Mouse (Mus musculus): Measurements from ENCODE around the gene Mut. TPM values are rescaled to one million over a fixed set of nuclear protein-coding genes. Genes with fewer than 3 reads are reported as not detected.

Mut gene
- 41.2 and 41.4 TPM in 2 replicates for polyA plus RNA-seq (2015; fragmentation: Nextera tagmentation; extraction: Ambion mirVana)

DNA sequence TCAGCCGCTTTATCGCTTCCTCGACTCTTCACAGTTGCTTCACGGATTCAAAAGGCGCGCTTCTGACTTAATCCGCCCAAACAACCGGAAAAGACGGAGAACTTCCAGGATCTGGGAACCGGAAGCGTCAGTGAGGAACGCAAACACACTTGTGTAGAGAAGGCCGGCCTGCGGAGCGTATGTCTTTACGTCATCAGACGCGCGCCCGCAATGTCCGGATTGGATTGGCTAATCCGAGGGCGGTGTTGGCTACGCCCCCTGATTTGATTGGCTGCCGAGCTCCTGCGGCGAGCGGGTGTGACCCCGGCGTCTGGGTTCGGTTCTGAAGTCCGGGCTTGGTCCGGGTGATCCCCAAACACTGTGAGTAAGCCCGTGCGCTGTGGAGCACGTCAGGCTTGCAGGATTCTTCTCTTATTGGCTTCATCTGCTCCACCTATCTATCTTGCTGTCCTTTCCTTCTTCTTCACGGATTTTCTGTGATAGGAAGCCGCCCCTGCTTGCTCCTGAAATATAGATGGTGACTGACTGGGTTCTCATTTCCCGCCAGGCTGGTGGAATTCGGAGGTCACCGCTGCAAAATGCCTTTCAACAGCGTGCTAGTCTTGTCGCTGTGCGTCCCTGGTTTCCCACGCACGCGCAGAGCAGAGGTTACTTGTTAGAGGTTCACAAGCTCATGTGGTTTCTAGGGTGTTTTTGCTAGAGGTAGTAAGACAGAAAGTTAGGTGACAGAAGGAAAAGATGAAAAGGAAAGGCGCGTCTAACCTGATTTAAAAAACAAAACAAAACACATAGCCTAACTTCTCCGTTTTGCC is at the start of gene Mut, which contains the start of gene Cenpq:
Mut (plus strand) TSS at position 266 of the 812 bp plus-strand sequence.
Cenpq (minus strand) TSS at position 628 of the 812 bp plus-strand sequence.
- ATAC-seq (ENCODE audit: insufficient read depth, low FRiP score, low read depth), result peak; percentile 100
- WGBS, result under 1% methylated on average over 50 of the region's 50 CpGs
- Histone ChIP-seq H3K4me1 (no peaks in the 10 kb centered on the region), H3K36me3 (peaks cover 3% of the 10 kb centered on the region; the same call in 1 of the 2 replicates), H3K4me3 (replicated peaks) (peak within 1 kb of the TSS; percentile 79), H3K9me3 (no peaks in the 10 kb centered on the region), H3K9ac (peak within 1 kb of the TSS; percentile 58), H3K27me3 (replicated peaks) (no peaks in the 10 kb centered on the region), H3K4me2 (peak within 1 kb of the TSS; percentile 76), H3K27ac (peak within 1 kb of the TSS; percentile 98)

DNA sequence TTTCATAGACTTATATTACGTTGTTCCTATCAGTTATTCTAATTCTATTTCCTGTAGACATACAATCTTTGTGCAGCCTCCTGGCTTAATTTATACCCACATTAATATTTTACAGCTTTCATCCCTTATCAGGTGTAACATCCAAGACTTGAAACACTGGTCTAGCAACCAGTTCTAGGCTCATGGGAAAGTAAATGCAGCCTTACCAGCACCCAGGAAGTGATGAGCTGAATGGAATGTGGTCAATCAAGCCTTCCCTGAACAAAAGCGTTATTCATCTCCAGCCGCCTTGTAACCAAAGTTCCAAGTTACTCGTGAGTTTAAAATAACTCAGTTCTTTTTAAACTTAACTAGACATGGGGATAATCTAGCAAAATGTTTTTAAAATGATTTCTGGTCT is 49.3 kb upstream of the Mut start:
- 65% methylated on average over 4 of the region's 4 CpGs for WGBS
- Histone ChIP-seq H3K27ac (no peak overlapping the region), H3K4me3 (replicated peaks) (no peak overlapping the region), H3K27me3 (replicated peaks) (no peaks in the 10 kb centered on the region), H3K9ac (no peak overlapping the region), H3K36me3 (no peaks in the 10 kb centered on the region), H3K9me3 (no peaks in the 10 kb centered on the region), H3K4me2 (no peak overlapping the region), H3K4me1 (no peaks in the 10 kb centered on the region)
- no peak for ATAC-seq (ENCODE audit: insufficient read depth, low FRiP score, low read depth)

- Histone ChIP-seq H3K9me3 (no peaks in the 10 kb centered on the region), H3K9ac (no peak overlapping the region), H3K27ac (no peak overlapping the region), H3K4me1 (no peaks in the 10 kb centered on the region), H3K4me2 (no peak overlapping the region), H3K36me3 (no peaks in the 10 kb centered on the region), H3K4me3 (replicated peaks) (no peak overlapping the region), H3K27me3 (replicated peaks) (no peaks in the 10 kb centered on the region)
- WGBS, result 76% methylated on average over 4 of the region's 4 CpGs
- no peak for ATAC-seq (ENCODE audit: insufficient read depth, low FRiP score, low read depth)
Measured at GRCm38 (mm10) chr17:40887849-40888536, 46.5 kb upstream of the Mut start.

- H3K4me2 ChIP-seq, result no peak overlapping the region
- H3K9ac ChIP-seq, result no peak overlapping the region
- H3K9me3 ChIP-seq, result no peaks in the 10 kb centered on the region
- H3K27me3 ChIP-seq (replicated peaks), result no peaks in the 10 kb centered on the region
- no peak for ATAC-seq (ENCODE audit: insufficient read depth, low FRiP score, low read depth)
- 54% methylated on average over 1 of the region's 1 CpGs for WGBS
- no peaks in the 10 kb centered on the region for H3K4me1 ChIP-seq
- H3K36me3 ChIP-seq, result no peaks in the 10 kb centered on the region
- no peak overlapping the region for H3K27ac ChIP-seq
- H3K4me3 ChIP-seq (replicated peaks), result no peak overlapping the region
Measured at GRCm38 (mm10) chr17:40896863-40897262, 37.6 kb upstream of the Mut start.

DNA sequence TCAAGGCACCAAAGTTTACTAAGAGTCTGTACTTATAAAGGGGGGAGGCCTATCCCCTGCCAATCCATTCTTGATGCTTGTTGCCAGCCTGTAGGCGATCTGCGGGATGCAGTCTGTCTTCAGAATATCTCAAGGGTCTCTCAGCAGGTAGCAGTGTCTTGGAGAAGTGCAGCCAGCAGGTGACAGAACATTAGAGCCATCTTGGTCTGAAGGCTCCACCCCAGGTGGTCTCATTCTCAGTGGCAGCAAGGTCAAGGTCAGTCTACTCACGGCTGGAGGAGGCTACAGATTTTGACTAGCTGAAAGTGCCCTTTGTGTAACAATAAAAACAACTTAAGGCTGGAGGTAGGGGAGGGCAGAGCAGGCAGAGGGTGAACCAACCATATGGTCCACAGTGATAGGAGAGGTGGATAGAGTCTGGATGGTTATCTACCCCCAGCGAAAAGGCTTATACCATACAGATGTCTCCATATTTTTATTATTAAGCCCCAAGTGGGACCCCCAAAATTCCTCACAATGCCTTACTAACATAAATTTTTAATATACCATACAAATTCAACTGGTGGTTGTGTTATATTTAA is 34.6 kb upstream of the Mut start:
- Histone ChIP-seq H3K27ac (no peak overlapping the region), H3K27me3 (replicated peaks) (no peaks in the 10 kb centered on the region), H3K4me3 (replicated peaks) (no peak overlapping the region), H3K9ac (no peak overlapping the region), H3K36me3 (no peaks in the 10 kb centered on the region), H3K9me3 (no peaks in the 10 kb centered on the region), H3K4me2 (no peak overlapping the region), H3K4me1 (peaks cover 3% of the 10 kb centered on the region; the same call in 1 of the 2 replicates)
- 48% methylated on average over 4 of the region's 4 CpGs for WGBS
- no peak for ATAC-seq (ENCODE audit: insufficient read depth, low FRiP score, low read depth)

GRCm38 (mm10) chr17:40903345-40903744 is 31.1 kb upstream of the Mut start:
- Histone ChIP-seq H3K4me2 (no peak overlapping the region), H3K27me3 (replicated peaks) (no peaks in the 10 kb centered on the region), H3K9ac (no peak overlapping the region), H3K4me3 (replicated peaks) (no peak overlapping the region), H3K4me1 (peaks cover 4% of the 10 kb centered on the region; the same call in 1 of the 2 replicates), H3K36me3 (no peaks in the 10 kb centered on the region), H3K9me3 (no peaks in the 10 kb centered on the region), H3K27ac (no peak overlapping the region)
- no peak for ATAC-seq (ENCODE audit: insufficient read depth, low FRiP score, low read depth)
- 62% methylated on average over 4 of the region's 4 CpGs for WGBS

GRCm38 (mm10) chr17:40904056-40904597 is 30.4 kb upstream of the Mut start:
- H3K27me3 ChIP-seq (replicated peaks), result no peaks in the 10 kb centered on the region
- no peak overlapping the region for H3K9ac ChIP-seq
- no peak for ATAC-seq (ENCODE audit: insufficient read depth, low FRiP score, low read depth)
- H3K4me2 ChIP-seq, result no peak overlapping the region
- H3K4me3 ChIP-seq (replicated peaks), result no peak overlapping the region
- H3K36me3 ChIP-seq, result no peaks in the 10 kb centered on the region
- H3K4me1 ChIP-seq, result peaks cover 4% of the 10 kb centered on the region; the same call in 1 of the 2 replicates
- H3K27ac ChIP-seq, result no peak overlapping the region
- WGBS, result 10% methylated on average over 11 of the region's 11 CpGs
- H3K9me3 ChIP-seq, result no peaks in the 10 kb centered on the region

- H3K27me3 ChIP-seq (replicated peaks), result no peaks in the 10 kb centered on the region
- ATAC-seq (ENCODE audit: insufficient read depth, low FRiP score, low read depth), result no peak
- 11% methylated on average over 13 of the region's 14 CpGs for WGBS
- H3K9ac ChIP-seq, result no peak overlapping the region
- H3K27ac ChIP-seq, result no peak overlapping the region
- peak overlapping the region; percentile 32; the same call in 1 of the 2 replicates for H3K4me2 ChIP-seq
- H3K4me3 ChIP-seq (replicated peaks), result no peak overlapping the region
- no peaks in the 10 kb centered on the region for H3K9me3 ChIP-seq
- peaks cover 4% of the 10 kb centered on the region; the same call in 1 of the 2 replicates for H3K4me1 ChIP-seq
- no peaks in the 10 kb centered on the region for H3K36me3 ChIP-seq
Measured at GRCm38 (mm10) chr17:40904721-40905154, 29.7 kb upstream of the Mut start.

DNA sequence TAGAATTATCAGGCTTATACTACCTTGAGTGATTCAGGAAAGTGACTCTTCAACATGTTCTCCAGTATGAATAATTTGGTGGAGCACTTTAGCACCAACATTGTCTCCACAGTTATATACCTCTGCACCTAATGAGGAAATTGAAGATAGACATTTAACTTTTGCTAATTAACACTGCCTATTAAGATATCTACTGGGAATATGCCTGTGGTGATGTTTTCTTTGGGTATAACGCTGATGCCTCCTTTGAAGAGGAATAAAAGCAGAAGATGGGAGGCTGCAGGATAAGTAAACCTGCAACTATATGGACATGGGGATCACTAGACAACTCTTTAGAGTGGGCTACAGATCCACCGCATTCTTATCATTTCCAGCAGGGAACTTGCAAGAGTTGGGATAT is 20.2 kb upstream of the Mut start, which contains the start of gene Glyatl3:
Glyatl3 (minus strand) TSS at position 101 of the 400 bp plus-strand sequence.
- Histone ChIP-seq H3K36me3 (no peaks in the 10 kb centered on the region), H3K9ac (no peak within 1 kb of the TSS), H3K4me3 (replicated peaks) (no peak within 1 kb of the TSS), H3K9me3 (no peaks in the 10 kb centered on the region), H3K27ac (no peak within 1 kb of the TSS), H3K27me3 (replicated peaks) (no peaks in the 10 kb centered on the region), H3K4me2 (no peak within 1 kb of the TSS), H3K4me1 (no peaks in the 10 kb centered on the region)
- WGBS, result 95% methylated on average over 2 of the region's 2 CpGs
- ATAC-seq (ENCODE audit: insufficient read depth, low FRiP score, low read depth), result no peak

DNA sequence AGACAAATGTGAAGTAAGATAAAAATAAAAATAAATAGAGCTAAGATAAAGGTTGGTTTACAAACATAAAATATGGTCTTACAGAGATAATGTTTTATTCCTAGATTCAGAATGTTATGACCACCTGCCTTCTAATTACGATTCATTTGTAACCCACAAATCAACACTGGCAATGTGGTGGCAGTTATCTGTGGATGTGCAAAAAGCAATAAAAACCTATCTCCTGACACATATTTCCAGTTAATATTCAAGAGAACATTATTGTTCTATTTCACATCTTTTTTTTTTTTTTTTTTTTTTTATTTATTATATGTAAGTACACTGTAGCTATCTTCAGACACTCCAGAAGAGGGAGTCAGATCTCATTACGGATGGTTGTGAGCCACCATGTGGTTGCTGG is 19.0 kb upstream of the Mut start:
- WGBS, result 88% methylated on average over 2 of the region's 2 CpGs

GRCm38 (mm10) chr17:40933985-40934384 is 500 bp upstream of the Mut start:
- Histone ChIP-seq H3K27ac (no peak overlapping the region), H3K9ac (peak overlapping the region; percentile 23; the same call in 1 of the 2 replicates), H3K36me3 (peaks cover 6% of the 10 kb centered on the region; the same call in 1 of the 2 replicates), H3K27me3 (replicated peaks) (no peaks in the 10 kb centered on the region), H3K9me3 (no peaks in the 10 kb centered on the region), H3K4me1 (no peaks in the 10 kb centered on the region), H3K4me2 (peak overlapping the region; percentile 76), H3K4me3 (replicated peaks) (peak overlapping the region; percentile 79)
- ATAC-seq (ENCODE audit: insufficient read depth, low FRiP score, low read depth), result no peak
- under 1% methylated on average over 14 of the region's 14 CpGs for WGBS

More for the DNA sequence above, 19.0 kb upstream of the Mut start:
- Histone ChIP-seq H3K4me1 (no peaks in the 10 kb centered on the region), H3K4me3 (replicated peaks) (no peak overlapping the region), H3K9me3 (no peaks in the 10 kb centered on the region), H3K36me3 (no peaks in the 10 kb centered on the region), H3K9ac (no peak overlapping the region), H3K27me3 (replicated peaks) (no peaks in the 10 kb centered on the region), H3K4me2 (no peak overlapping the region), H3K27ac (no peak overlapping the region)
- no peak for ATAC-seq (ENCODE audit: insufficient read depth, low FRiP score, low read depth)
